Mouse (Mus musculus) heart, postnatal 0 days (tissue): ENCODE measurements around the gene Runx2.

Source experiments
- CTCF ChIP-seq: IDR thresholded peaks from 2 replicates; pipeline ENCODE4 v1.5.1; 2016; ENCODE audit warnings: antibody characterized with exemption, control low read depth, low read depth
- EP300 ChIP-seq: IDR thresholded peaks from 2 replicates; pipeline ENCODE4 v1.6.1; 2016; ENCODE audit warnings: antibody characterized with exemption, low read depth

- TF ChIP-seq CTCF (no peak), EP300 (no peak)
These were observed 177.3 kb downstream of the Runx2 start for GRCm38 (mm10) chr17:44637181-44637880.
